Mouse (Mus musculus): ENCODE measurements at regions not wholly inside any gene's neighbourhood (a gene's known extent, or its start where the extent isn't known, plus 50 kb on each side); places are given as distances from the start of the nearest gene placed in this dataset.
"Not testable (repeated sequence)": the region's sequence is repeated elsewhere in the genome, so short reads cannot be mapped to it uniquely, and the experiment has no call there.

- Histone ChIP-seq H3K27ac (replicated peaks; ENCODE audit: insufficient read depth, low read depth, low read length) (no peak overlapping the region), H3K27me3 (ENCODE audit: control insufficient read depth, insufficient read depth, low read length) (no peaks in the 10 kb centered on the region), H3K4me3 (ENCODE audit: insufficient read depth, low read depth, low read length) (no peak overlapping the region), H3K36me3 (ENCODE audit: control insufficient read depth, insufficient read depth, low read length) (no peaks in the 10 kb centered on the region), H3K4me1 (ENCODE audit: control insufficient read depth, insufficient read depth, low read length) (no peaks in the 10 kb centered on the region), H3K79me2 (ENCODE audit: control insufficient read depth, insufficient read depth, low read length) (no peaks in the 10 kb centered on the region), H3K9ac (ENCODE audit: low read depth, low read length) (no peak overlapping the region)
- no peak for DNase-seq (ENCODE audit: extremely low read depth, low read depth, low spot score)
- TF ChIP-seq POLR2A (IDR thresholded peaks at IDR 0.05; ENCODE audit: extremely low read depth, insufficient read depth, low read length) (no peak), CTCF (IDR thresholded peaks at IDR 0.05; ENCODE audit: low read depth, low read length) (no peak)
- 71% methylated on average over 1 of the region's 1 CpGs for WGBS
These were observed 163.9 kb downstream of the Impad1 start for GRCm38 (mm10) chr4:4629251-4629650.

DNA sequence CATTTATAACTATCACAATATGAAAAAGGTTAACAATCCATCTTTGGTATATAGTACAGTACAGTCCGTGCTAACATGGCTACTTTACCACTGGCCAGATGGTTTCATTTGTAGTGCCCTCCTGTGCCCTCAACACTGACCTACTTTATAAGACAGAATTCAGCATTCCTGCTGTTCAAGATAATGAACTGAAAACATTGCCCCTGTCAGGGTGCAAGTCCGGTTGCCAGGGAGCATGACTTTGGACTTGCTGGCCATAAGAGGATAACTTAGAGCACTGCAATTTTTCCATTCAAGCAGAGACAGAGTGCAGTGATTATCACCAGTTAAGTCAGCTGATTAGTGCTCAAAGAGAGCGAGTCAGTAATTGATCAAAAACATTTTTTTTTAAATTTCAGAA is 169.3 kb downstream of the Impad1 start:
- TF ChIP-seq CTCF (IDR thresholded peaks at IDR 0.05; ENCODE audit: low read depth, low read length) (no peak), POLR2A (IDR thresholded peaks at IDR 0.05; ENCODE audit: extremely low read depth, insufficient read depth, low read length) (no peak)
- Histone ChIP-seq H3K27me3 (ENCODE audit: control insufficient read depth, insufficient read depth, low read length) (no peaks in the 10 kb centered on the region), H3K4me1 (ENCODE audit: control insufficient read depth, insufficient read depth, low read length) (no peaks in the 10 kb centered on the region), H3K4me3 (ENCODE audit: insufficient read depth, low read depth, low read length) (no peak overlapping the region), H3K36me3 (ENCODE audit: control insufficient read depth, insufficient read depth, low read length) (no peaks in the 10 kb centered on the region), H3K79me2 (ENCODE audit: control insufficient read depth, insufficient read depth, low read length) (no peaks in the 10 kb centered on the region), H3K27ac (replicated peaks; ENCODE audit: insufficient read depth, low read depth, low read length) (no peak overlapping the region), H3K9ac (ENCODE audit: low read depth, low read length) (no peak overlapping the region)
- WGBS = 70% methylated on average over 3 of the region's 3 CpGs
- no peak for DNase-seq (ENCODE audit: extremely low read depth, low read depth, low spot score)

DNA sequence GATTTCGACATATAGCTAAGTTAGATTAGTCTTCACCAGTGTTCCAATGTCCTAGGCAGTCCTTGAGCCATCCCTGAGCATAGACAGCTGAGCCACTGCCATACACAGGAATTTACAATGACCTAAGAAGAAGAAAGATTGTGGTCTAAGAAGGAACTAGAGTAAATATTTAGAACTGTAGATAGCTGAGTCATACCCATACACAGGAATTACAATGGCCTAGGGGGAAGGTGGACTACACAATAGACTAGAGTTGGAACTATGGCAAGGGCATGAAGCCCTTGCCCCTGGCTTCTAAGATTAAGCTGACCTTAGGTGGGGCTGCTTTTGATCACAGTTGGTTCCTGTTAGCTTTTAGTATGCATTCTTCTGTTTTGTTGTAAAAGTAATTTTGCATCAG is 173.0 kb downstream of the Impad1 start:
- DNase-seq (ENCODE audit: extremely low read depth, low read depth, low spot score); H3K9ac ChIP-seq (ENCODE audit: low read depth, low read length); H3K27me3 ChIP-seq (ENCODE audit: control insufficient read depth, insufficient read depth, low read length); H3K4me3 ChIP-seq (ENCODE audit: insufficient read depth, low read depth, low read length); H3K36me3 ChIP-seq (ENCODE audit: control insufficient read depth, insufficient read depth, low read length); H3K4me1 ChIP-seq (ENCODE audit: control insufficient read depth, insufficient read depth, low read length); H3K27ac ChIP-seq (replicated peaks; ENCODE audit: insufficient read depth, low read depth, low read length); H3K79me2 ChIP-seq (ENCODE audit: control insufficient read depth, insufficient read depth, low read length): not testable (repeated sequence)
- 32% methylated on average over 1 of the region's 1 CpGs for WGBS

GRCm38 (mm10) chr4:4614577-4614976 is 178.6 kb downstream of the Impad1 start:
- H3K4me1 ChIP-seq (ENCODE audit: control insufficient read depth, insufficient read depth, low read length) = no peaks in the 10 kb centered on the region
- H3K36me3 ChIP-seq (ENCODE audit: control insufficient read depth, insufficient read depth, low read length) = no peaks in the 10 kb centered on the region
- H3K79me2 ChIP-seq (ENCODE audit: control insufficient read depth, insufficient read depth, low read length) = no peaks in the 10 kb centered on the region
- no peak overlapping the region for H3K27ac ChIP-seq (replicated peaks; ENCODE audit: insufficient read depth, low read depth, low read length)
- no peak for TF ChIP-seq POLR2A (IDR thresholded peaks at IDR 0.05; ENCODE audit: extremely low read depth, insufficient read depth, low read length)
- no peak for TF ChIP-seq CTCF (IDR thresholded peaks at IDR 0.05; ENCODE audit: low read depth, low read length)
- no peak overlapping the region for H3K4me3 ChIP-seq (ENCODE audit: insufficient read depth, low read depth, low read length)
- DNase-seq (ENCODE audit: extremely low read depth, low read depth, low spot score) = peak; percentile 40
- no peaks in the 10 kb centered on the region for H3K27me3 ChIP-seq (ENCODE audit: control insufficient read depth, insufficient read depth, low read length)
- H3K9ac ChIP-seq (ENCODE audit: low read depth, low read length) = no peak overlapping the region
